Mouse (Mus musculus): ENCODE data around the gene Adk.

The Adk gene

GRCm38 (mm10) chr14:21275786-21276185 lies 223.4 kb downstream of the Adk start:
- DNase-seq (ENCODE audit: low spot score), result no peak

DNA sequence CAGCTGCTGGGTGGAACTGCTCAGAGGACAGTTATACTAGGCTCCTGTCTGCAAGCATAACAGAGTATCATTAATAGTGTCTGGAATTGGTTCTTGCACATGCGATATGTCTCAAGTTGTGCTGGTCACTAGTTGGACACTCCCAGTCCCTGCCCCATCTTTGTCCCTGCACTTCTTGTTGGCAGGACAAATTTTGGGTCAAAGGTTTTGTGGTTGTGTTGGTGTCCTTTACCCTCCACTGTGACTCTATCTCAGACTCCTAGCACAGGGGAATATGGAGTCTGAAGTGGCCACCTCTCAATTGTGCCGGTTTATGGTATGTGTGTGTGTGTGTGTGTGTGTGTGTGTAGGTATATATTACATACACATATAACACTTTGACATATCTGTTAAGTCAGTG lies 225.9 kb downstream of the Adk start:
- DNase-seq (ENCODE audit: low spot score), result no peak

- no peak for DNase-seq (ENCODE audit: low spot score)
Observed at GRCm38 (mm10) chr14:21278907-21279535, 226.6 kb downstream of the Adk start.

DNA sequence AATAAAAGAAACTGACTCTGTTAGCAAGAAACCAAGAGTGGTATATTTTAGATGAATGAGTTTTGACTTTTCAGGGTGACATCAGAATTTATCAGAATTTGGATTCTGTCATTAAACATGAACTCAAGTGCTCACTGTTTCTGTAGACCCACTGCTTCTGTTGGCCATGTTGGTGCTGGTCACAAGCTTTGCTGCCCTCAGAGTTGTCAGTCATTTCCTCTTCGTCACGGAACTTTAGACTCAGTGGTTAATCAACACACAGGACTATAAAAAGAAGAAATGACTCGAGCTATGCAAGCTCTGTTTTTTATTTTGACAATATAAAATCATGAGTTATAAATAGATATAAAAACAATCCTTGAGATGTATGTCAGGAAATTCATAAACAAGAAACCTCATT lies 228.1 kb downstream of the Adk start:
- no peak for DNase-seq (ENCODE audit: low spot score)

DNA sequence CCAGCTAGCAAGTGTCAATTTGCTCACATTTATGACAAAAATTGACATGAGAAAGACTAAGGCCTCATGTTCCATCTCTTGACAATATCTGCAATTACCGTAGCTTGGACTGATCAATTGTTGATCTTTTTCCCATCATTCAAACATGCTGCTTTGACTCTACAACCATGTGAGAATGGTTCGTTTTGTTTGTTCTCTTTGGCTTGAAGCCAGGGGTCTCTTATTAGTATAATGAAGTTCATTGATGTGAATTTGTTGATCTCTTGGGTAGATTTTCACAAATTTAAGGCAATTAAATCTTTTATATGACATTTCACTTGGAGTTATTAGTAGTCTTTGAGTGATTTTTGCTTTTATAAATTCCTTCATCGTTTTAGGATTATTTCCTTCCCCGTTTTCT lies 229.1 kb downstream of the Adk start:
- DNase-seq (ENCODE audit: low spot score), result no peak

GRCm38 (mm10) chr14:21284116-21284515 lies 231.7 kb downstream of the Adk start:
- DNase-seq (ENCODE audit: low spot score), result no peak

- no peak for DNase-seq (ENCODE audit: low spot score)
Observed at GRCm38 (mm10) chr14:21284847-21285246, 232.5 kb downstream of the Adk start.

- no peak for DNase-seq (ENCODE audit: low spot score)
Observed at GRCm38 (mm10) chr14:21286274-21286673, 233.9 kb downstream of the Adk start.

DNA sequence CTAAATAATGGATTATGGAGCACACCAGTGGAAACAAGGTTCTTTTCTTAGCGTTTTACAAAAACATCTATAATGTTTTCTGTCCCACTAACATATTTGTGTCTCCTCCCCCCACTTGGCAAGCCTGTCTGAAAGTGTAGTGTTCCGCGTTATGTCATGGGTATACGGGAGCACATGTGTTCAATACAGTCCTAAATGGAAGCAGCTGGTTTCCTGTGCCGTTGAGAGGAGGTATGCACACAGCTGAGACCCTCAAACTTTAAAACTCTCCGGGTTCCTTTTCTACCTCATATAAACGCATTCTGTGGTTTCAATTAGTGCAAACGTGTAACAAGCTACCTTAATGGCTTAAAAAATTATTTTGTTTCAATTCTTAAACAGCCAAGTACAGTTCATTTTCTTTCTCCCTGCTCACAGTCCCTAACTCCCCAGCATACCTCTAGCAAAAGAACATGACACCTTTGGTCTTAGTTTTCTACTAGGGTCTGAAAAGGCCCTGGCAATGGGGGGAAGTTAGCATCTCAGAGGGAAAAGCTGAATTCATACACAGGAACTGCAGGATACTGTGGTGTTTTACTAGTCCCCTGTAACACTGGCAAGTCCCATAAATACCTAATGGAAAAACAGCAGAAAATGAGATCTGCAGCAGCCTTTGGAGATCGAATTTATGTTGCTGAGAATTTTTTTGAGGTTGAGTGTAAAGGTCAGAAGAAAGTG lies 235.5 kb downstream of the Adk start:
- no peak for DNase-seq (ENCODE audit: low spot score)

- DNase-seq (ENCODE audit: low spot score), result no peak
Observed at GRCm38 (mm10) chr14:21299743-21300142, 247.4 kb downstream of the Adk start.

DNA sequence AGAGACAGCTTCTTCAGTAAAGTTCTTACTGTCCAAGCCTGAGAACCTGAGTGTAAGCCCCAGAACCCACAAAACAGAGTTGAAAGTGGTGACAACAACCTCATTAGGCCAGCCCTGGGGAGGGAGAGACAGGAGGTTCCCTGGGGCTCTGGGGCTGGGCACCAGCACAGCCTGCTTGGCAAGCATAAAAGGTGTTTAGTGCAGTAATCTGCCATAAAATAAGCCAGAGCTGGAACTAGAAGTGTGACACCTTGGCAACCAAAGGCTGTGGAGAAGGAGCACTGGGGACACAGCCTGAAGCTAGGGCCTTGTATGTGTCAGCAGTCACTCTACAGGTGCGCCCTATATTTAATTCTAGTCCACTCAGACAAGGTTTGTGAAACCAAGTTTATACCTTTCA lies 252.4 kb downstream of the Adk start:
- no peak for DNase-seq (ENCODE audit: low spot score)

DNA sequence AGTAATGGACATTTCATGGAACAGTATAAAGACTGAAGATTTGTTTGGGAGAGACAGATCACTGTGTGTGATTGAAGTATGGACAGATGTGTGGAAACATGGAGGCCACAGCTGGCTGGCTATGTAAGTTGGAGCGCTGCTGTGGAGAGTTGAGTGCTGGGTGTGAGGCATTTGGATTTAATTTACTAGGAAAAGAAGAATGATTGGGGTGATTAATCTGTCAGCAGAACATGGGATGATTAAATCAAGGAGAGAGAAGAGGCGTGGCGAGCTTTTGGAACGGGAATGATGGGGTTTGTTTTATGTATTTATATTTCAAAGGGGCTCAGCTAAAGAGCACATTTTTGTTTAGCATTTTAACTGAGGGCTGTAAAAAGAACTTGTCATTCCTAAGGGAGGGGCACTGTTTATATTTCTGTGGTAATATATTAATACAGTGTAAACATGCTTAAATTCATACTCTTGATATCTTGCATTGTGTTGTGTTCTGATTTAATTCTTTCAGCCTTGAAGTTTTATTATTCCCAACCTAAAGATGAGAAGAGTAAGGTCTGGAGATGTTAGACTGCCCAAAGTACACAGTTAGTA lies 256.1 kb downstream of the Adk start:
- no peak for DNase-seq (ENCODE audit: low spot score)

DNA sequence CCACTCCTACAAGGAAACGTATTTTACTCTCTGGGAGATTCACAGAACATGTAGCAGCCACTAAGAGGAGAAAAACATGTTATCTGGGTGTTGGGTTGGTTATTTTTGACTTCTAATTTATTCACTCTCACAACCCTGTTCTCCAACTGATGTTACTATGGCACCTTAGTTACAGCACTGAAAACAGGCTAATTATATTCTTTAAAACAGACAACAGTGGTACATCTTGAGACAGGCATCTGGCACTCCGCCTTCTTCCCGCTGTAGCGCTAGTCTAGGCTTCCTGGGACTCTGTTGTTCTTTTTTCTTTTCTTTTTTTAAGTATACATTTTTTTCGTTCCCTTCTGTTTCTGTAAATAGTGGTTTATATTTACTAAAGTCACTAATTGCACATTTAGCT lies 258.2 kb downstream of the Adk start:
- no peak for DNase-seq (ENCODE audit: low spot score)

GRCm38 (mm10) chr14:21313561-21314342 lies 261.4 kb downstream of the Adk start:
- no peak for DNase-seq (ENCODE audit: low spot score)

DNA sequence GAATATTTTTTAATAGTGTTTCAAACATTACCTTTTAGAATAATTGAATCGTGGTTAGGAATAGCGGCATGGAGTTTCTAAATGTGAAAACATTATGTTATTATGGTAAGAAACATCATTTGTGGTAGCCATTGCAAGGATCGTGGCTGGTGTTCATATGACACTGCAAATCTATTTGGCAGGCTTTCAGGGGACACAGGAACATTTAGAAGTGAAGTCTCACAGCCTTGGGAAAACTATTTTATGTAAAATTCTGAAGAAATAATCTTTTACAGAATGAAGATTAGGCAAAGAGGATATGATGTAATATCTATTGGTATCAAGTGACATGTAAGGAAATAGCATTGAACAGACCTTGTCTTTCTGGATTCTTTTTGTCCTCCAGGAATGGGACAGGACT lies 262.1 kb downstream of the Adk start:
- no peak for DNase-seq (ENCODE audit: low spot score)

DNA sequence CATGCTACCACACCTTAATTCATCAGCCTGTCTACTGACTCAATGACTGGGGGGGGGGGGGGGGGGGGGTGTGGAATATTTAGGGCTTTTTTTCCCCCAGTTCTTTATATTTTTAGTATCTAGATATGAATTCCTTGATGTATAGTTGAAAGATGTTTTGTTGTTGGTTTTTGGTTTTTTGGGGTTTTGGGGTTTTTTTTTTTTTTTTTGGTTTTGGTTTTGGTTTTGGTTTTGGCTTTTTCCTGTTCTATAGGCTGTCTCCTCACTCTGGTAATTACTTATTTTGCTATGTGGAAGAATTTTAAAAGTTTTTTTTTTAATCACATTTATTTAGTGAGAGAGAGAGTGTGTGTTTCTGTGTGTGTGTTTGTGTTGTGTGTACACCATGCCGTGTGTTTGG lies 282.5 kb downstream of the Adk start:
- no peak for DNase-seq (ENCODE audit: low spot score)

DNA sequence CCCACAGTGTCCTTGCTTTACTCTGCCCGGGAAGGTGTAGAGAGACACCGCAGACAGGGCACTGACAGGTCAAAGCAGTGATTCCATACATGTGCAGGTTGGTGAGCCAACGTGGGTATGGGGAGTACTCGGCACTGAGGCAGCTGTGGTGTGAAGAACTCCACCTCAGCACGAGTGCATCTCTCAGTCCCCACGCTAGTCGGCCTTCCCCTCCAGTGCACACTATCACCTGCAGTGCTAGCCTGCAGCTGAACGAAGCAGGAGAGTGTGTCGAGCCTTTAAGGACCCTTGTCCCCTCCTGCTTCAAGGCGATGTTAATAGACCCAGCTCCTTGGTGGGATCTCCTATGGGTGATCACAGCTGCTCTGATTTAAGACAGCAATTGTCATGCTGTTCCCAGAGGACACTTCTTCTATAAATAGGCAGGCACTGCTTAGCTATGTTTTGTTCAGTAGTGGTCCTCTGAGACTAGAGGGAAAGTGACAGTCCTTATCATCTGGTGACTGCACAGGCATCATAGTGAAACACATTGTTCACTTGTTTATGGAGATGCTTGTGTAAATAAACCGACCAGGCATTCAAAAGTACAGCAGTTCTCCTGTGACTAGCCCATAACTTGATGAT lies 283.4 kb downstream of the Adk start:
- no peak for DNase-seq (ENCODE audit: low spot score)

- DNase-seq (ENCODE audit: low spot score), result no peak
Observed at GRCm38 (mm10) chr14:21337948-21338347, 285.6 kb downstream of the Adk start.

- no peak for DNase-seq (ENCODE audit: low spot score)
Observed at GRCm38 (mm10) chr14:21341195-21341594, 288.8 kb downstream of the Adk start.

GRCm38 (mm10) chr14:21342984-21343383 lies 290.6 kb downstream of the Adk start:
- DNase-seq (ENCODE audit: low spot score), result no peak

- no peak for DNase-seq (ENCODE audit: low spot score)
Observed at GRCm38 (mm10) chr14:21344896-21345295, 292.5 kb downstream of the Adk start.

DNA sequence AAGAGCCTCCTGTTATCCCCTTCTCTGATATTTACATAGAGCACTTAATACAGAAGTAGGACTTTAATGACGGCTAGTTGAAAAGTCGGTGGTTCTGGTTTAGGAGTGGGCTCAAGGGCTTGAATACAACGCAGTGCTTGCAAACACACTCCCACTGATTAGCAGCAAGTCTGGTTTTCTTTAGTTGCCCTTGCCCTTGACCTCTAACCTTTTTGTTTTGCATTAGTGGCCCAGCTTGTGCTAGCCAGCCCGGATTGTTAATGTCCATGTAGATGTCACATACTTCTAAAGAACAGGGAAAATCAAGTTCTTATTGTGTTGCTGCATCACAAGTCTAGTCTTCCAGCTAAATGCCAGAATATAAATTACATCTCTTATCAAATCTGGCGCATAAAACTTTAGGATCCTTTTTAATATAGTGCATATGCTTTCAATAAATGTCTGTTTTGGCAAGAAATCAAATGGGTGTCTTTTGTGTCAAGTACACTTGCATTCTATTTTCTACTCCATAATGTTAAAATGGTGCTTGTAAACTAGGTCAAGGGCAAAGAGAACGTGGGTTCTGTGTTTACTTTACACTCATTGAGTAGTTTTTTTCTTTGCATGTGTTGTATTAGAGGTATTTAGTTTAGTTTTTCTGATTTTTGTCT lies 296.4 kb downstream of the Adk start:
- no peak for DNase-seq (ENCODE audit: low spot score)
